Mouse (Mus musculus) MN1 (cell line): Measurements from ENCODE around the gene Creg2.
"Not testable (repeated sequence)": the region's sequence is repeated elsewhere in the genome, so short reads cannot be mapped to it uniquely, and the experiment has no call there.

Source experiments
- DNase-seq: peaks from one replicate; pipeline ENCODE4 v3.0.0-alpha.2; 2016; ENCODE audit warnings: low spot score

The Creg2 gene

DNA sequence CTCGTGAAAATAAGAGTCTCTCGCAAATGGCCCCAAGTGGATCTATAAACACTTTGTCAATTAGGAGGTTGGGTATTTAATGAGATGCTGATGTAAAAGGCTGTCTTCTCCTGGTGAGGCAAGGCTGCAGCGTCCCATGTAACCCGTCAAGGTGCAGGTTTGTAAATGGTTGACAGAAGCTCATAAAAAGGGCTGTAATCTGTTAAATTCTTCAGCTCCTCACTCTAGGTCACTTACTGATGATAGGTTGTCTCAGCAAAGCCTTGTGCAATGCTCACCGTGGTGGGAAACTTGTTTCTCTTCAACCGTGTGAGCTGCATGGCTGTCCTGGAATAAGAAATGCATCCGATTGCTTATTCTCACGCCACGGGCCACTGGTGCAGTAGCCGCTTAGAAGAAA lies 57.4 kb downstream of the Creg2 start:
- DNase-seq: no peak

DNA sequence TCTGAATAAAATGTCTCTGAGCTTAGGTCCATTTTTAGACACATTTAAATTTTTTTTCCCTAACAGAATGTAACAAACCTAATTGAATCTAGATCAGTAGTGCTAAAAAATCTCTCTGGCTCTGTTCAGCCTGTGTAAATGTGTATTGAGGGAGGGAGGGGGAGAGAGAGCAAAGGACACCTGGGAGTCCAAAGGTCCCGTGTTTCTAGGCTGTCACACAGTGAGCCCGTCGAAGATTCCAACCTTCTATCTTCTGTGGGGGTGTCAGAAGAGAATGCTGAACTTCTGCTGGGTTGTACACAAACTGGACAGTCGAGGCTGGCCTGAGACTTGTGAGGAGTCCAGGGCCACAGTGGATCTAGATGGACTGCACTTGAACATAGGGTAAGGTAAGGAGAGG lies 59.2 kb downstream of the Creg2 start:
- no peak for DNase-seq

DNA sequence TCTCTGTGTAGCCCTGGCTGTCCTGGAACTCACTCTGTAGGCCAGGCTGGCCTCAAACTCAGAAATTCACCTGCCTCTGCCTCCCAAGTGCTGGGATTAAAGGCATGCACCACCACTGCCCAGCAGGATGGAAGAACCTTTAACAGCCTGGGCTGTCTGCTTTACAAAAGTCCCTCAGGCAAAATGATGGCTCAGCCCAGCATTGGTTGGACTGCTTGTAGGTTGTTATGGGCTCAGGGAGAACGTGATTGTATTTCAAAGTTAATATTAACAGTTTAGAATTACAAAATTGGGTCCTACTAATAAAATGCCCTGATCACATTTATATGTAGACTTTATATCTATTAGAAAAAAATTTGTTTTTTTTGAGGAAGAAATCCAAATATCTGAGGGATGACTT lies 59.7 kb downstream of the Creg2 start:
- not testable (repeated sequence) for DNase-seq

DNA sequence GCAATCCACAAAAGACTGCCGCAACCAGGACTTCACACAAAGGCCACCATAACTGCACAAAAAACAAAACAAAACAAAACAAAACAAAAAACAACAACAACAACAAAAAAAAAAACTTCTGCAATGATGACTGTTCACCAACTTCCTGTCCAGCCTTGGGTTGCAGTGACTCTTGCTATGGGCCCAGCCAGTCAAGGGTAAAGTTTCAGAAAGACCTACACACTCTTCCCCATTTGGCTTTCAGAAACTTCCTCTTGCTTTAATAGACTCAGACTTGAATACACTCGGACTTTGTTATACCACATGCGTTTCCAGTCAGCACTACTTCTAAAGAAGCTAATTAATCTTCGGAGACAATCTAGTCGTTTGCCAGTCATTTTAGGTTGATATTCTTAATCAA lies 61.1 kb downstream of the Creg2 start:
- DNase-seq: no peak

DNA sequence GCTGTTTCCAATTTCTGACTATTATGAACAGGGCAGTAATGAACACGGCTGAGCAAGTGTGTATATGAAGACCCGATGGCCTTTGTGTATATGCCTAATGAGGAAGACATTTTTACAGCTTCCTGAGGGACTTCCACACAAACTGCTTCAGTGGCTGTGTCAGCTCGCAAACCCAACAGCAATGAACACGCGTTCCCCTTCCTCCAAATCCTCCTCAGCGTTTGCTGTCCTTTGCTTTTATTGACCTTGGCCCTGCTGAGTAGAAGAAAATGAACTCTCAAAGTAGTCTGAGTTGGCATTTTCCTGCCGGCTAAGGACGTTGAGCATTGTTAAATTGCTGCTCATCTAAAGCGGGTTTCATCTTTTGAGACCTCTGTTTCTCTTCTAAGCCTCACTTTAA lies 65.9 kb downstream of the Creg2 start:
- no peak for DNase-seq

DNA sequence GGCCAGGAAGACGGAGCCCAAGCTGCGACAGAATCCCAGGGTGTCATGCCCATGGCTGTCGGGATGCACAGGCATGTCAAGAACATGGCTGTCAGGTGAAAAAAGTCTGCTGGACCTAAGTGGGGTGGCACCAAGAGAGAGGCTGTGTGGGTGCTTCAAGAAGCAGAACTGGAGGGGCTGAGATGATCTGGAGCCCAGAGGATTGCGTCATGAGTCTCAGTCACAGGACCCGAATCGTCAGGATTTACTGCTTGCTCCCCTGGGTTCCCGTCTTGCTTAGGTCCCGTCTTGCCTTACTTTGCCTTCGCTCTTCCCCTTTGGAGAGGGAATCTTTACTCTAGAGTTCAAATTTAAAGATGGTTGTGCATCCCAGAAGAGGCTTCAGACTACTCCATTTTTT lies 68.1 kb downstream of the Creg2 start:
- no peak for DNase-seq

DNA sequence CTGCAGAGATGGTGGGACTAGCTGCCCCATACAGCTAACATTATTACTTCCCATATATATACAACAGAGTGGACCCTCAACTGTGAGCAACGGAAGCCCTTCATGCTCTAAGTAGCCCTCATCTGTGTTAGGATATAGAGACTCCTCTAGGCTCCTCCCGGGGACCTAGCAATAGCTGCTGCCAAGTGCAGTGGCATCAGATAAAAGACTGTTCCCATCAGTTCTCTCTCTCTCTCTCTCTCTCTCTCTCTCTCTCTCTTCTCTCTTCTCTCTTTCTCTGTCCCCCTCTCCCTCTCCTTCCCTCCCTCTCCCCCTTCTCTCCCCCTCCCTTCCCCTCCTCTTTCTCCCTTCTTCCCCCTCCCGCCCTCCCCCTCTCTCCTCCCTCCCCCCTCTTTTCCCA lies 70.1 kb downstream of the Creg2 start:
- DNase-seq: no peak

DNA sequence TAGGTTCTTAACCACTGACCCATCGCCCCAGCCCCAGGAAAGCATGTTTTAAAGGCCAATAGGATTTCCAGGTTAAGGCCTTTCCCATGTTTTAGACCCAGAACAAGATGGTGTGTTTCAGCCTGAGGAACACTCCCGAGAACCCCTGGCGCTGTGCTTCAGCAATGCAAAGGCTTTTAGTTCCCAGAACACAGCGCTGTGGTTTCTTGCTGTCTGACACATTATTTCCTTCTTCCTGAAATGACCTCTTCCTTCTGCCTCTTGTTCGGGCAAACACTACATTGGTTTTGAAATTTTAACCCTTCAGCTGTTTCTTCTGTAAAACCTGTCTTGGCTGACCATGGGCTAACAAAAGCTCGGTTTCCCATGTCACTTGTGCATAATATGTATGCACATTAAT lies 72.1 kb downstream of the Creg2 start:
- DNase-seq: no peak

DNA sequence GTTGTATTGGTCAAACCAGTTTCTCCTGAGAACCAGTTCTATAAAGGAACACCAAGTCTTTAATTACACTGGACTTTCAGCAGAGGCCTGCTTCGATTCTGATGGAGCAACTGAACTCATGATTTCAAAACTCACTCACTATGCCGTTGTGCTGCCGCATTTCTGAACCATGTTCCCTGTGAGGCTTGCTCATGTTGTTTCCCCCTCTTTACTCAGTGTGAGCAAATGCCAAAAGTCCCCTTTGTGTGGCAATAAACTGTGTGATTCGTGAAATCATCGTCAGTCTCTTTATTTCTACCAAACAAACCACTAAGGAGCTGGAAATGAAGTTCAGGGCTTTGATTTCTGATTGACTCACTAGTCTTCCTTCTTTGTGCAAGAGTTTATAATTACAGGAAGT lies 72.8 kb downstream of the Creg2 start:
- no peak for DNase-seq

DNA sequence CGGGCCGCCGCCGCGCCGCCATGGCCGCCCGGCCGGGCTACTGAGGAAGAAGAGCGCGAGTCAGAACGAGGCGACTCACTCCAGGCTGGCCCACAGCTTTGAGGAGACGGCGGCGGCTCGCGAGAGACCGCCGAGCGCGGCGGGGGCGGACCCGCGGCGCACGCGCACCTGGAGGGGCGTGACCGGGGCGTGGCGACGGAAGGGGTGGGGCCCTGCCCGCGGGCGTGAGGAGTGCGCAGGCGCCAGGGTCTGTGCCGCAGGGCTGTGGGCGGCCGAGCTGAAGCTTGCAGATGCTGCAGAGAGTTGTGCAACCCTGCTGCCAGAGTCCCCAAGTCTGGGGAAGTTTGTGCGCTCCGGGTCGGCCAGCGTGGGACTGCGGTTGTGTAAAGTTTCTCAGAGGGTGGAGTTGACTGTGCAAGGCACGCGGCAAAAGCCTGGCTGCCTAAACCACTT lies 74.0 kb downstream of the Creg2 start, which contains the start of gene Rnf149:
Gene Rnf149 (minus strand): TSS at position 153 of the 453 bp plus-strand sequence.
- DNase-seq: peak; percentile 99

DNA sequence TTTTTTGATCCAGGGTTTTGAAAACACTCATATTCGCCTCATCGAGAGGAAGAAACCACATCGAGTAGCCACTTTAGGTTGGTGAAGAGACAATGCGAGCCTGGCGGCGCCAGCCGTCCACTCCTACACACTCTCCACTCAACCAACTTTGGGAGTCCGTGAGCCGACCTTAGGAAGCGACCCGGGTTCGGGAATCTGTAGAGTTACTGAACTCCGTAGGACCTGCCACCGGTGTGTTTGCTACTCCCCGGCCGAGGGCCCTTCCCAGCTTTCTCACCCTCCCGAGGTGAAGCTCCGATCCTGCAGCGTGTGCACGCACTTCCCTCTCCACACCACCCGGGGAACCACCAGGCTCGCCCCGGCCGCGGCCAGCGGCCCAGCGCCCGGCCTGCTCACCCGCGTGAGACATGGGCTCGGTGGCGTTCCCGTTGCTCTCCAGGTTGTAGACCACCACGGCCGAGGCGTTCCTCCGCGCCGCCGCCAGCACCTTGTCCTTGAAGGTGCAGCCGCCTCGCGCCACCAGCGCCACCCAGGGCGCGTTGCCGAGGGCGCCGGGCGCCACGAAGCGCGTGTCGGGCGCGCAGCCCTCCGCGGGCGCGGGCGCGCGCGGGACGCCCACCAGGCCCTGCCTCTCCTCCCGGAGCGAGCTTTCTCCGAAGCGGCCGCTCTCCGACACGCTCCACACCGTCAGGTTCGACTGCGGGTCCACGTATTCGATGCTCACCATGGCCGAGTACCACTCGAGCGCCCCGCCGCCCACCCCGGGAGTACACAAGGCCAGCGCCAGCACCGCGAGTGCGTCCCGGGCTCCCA lies 74.6 kb downstream of the Creg2 start:
- DNase-seq: peak; percentile 72

DNA sequence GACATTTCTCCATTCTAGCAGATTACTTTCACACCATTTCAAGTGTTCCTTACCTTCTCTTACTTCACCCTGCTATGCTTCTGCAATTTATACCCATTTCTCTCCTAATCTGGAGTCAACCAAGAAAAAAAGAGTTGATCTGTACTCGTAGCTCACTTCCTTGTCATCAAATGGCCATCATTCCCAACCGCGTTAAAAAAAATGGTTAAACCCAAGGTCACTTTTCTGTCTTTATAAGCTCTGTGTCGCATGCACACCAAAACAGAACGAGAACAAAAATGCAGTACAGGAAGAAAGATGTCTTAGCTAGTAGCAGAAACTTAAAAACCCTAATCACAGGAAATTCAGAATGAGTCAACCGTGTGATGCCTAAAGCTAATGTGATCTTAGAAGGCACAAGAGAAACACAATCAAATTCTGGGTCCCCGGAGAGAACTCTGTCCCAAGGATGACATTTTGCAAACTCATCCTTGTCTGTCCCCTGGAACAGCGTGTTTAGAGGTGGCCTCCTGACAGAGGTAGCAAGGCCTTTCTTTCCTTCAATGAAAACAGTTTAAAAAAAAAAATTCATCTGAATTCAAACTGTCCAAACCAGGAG lies 75.4 kb downstream of the Creg2 start:
- DNase-seq: peak; percentile 49

DNA sequence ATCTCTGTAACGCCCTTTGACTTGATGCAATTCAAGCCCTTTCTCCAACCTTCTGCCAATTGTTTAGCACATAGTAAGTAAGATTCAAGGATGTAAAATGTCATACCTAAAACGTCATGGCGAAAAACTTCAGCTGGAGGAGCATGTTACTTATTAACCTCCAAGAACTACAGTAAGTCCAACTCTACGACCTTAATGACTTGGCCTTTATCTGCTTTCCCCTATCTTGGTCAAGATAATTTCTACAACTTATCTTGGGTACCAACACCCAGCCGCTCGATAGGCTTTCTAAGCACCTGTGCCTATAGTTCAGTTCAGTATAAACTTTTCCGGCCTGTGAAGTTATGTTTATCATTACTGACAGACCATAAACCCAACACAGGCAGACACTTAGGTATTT lies 77.4 kb downstream of the Creg2 start:
- no peak for DNase-seq

DNA sequence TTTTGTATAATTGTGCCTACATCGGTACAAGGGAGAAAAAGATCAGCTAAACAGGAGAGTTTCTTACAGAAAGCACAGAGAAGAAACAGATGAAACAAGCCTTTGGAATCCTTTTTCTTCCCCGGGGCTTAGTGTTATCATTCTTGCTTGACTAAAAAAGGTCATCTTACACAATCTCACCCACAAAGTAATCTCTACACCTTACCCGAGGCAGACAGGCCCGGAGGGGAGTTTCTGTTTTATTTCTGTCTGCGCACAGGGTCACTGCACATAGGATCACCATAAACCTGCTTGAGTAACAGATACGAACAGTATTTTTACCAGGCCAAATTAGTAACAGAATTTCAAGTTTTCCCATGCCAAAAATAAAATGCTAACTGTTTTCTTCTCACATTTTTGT lies 79.6 kb downstream of the Creg2 start:
- DNase-seq: no peak
